Mouse (Mus musculus): Measurements from ENCODE around the gene Osbpl10.

Gene Osbpl10

GRCm38 (mm10) chr9:115163031-115163430 lies 184.7 kb downstream of the Osbpl10 start:
- no peak for DNase-seq (ENCODE audit: low read depth, low spot score)

- DNase-seq (ENCODE audit: low read depth, low spot score): no peak
These were observed 185.3 kb downstream of the Osbpl10 start for GRCm38 (mm10) chr9:115163693-115164092.

GRCm38 (mm10) chr9:115164351-115164750 lies 186.0 kb downstream of the Osbpl10 start:
- DNase-seq (ENCODE audit: low read depth, low spot score): no peak

GRCm38 (mm10) chr9:115165996-115166395 lies 187.6 kb downstream of the Osbpl10 start:
- DNase-seq (ENCODE audit: low read depth, low spot score): no peak

GRCm38 (mm10) chr9:115169591-115169990 lies 191.2 kb downstream of the Osbpl10 start:
- no peak for DNase-seq (ENCODE audit: low read depth, low spot score)

GRCm38 (mm10) chr9:115172096-115172495 lies 193.7 kb downstream of the Osbpl10 start:
- DNase-seq (ENCODE audit: low read depth, low spot score): no peak

GRCm38 (mm10) chr9:115179154-115179553 lies 200.8 kb downstream of the Osbpl10 start:
- no peak for DNase-seq (ENCODE audit: low read depth, low spot score)

- no peak for DNase-seq (ENCODE audit: low read depth, low spot score)
These were observed 201.6 kb downstream of the Osbpl10 start for GRCm38 (mm10) chr9:115179935-115180334.

GRCm38 (mm10) chr9:115186402-115186801 lies 208.0 kb downstream of the Osbpl10 start:
- DNase-seq (ENCODE audit: low read depth, low spot score): no peak

GRCm38 (mm10) chr9:115190376-115190942 lies 212.1 kb downstream of the Osbpl10 start:
- DNase-seq (ENCODE audit: low read depth, low spot score): no peak

GRCm38 (mm10) chr9:115192890-115193289 lies 214.5 kb downstream of the Osbpl10 start:
- no peak for DNase-seq (ENCODE audit: low read depth, low spot score)

GRCm38 (mm10) chr9:115197082-115197481 lies 218.7 kb downstream of the Osbpl10 start:
- DNase-seq (ENCODE audit: low read depth, low spot score): no peak

- no peak for DNase-seq (ENCODE audit: low read depth, low spot score)
These were observed 221.9 kb downstream of the Osbpl10 start for GRCm38 (mm10) chr9:115200166-115200862.

GRCm38 (mm10) chr9:115201264-115201663 lies 222.9 kb downstream of the Osbpl10 start:
- DNase-seq (ENCODE audit: low read depth, low spot score): no peak

GRCm38 (mm10) chr9:115203136-115203535 lies 224.8 kb downstream of the Osbpl10 start:
- no peak for DNase-seq (ENCODE audit: low read depth, low spot score)

- no peak for DNase-seq (ENCODE audit: low read depth, low spot score)
These were observed 227.1 kb downstream of the Osbpl10 start for GRCm38 (mm10) chr9:115205491-115205890.

- no peak for DNase-seq (ENCODE audit: low read depth, low spot score)
These were observed 227.8 kb downstream of the Osbpl10 start for GRCm38 (mm10) chr9:115206219-115206618.

GRCm38 (mm10) chr9:115209737-115210136 lies 231.4 kb downstream of the Osbpl10 start:
- no peak for DNase-seq (ENCODE audit: low read depth, low spot score)

- DNase-seq (ENCODE audit: low read depth, low spot score): no peak
These were observed 232.2 kb downstream of the Osbpl10 start for GRCm38 (mm10) chr9:115210535-115210934.

GRCm38 (mm10) chr9:115213755-115214264 lies 235.4 kb downstream of the Osbpl10 start:
- DNase-seq (ENCODE audit: low read depth, low spot score): no peak

GRCm38 (mm10) chr9:115214572-115215571 lies 236.5 kb downstream of the Osbpl10 start:
- DNase-seq (ENCODE audit: low read depth, low spot score): no peak
